Mouse (Mus musculus) forebrain, embryonic 10.5 days (tissue): ENCODE measurements around the gene Wdr82. TPM values are rescaled to one million over a fixed set of nuclear protein-coding genes. Genes with fewer than 3 reads are reported as not detected.

Source experiments
- DNase-seq: peaks from one replicate; pipeline ENCODE4 v3.0.0-alpha.2; 2017; ENCODE audit warnings: low spot score; ENCODE audit errors: extremely low spot score
- H3K27ac ChIP-seq: fragments of 300-500 bp; sonication (generic); 2 replicates; pipeline ENCODE4 v1.5.1; 2016; ENCODE audit warnings: mild to moderate bottlenecking
- H3K27me3 ChIP-seq: fragments of 300-500 bp; sonication (generic); 2 replicates; pipeline ENCODE4 v1.6.1; 2016; ENCODE audit warnings: mild to moderate bottlenecking; ENCODE audit not compliant: poor library complexity, severe bottlenecking
- H3K36me3 ChIP-seq: fragments of 300-500 bp; sonication (generic); replicated peaks from 2 replicates; pipeline ENCODE4 v1.6.1; 2016; ENCODE audit warnings: mild to moderate bottlenecking, moderate library complexity
- H3K4me1 ChIP-seq: fragments of 300-500 bp; sonication (generic); 2 replicates; pipeline ENCODE4 v1.6.1; 2016
- H3K4me3 ChIP-seq: fragments of 300-500 bp; sonication (generic); 2 replicates; pipeline ENCODE4 v1.5.1; 2016; ENCODE audit warnings: mild to moderate bottlenecking, moderate library complexity
- H3K9me3 ChIP-seq: fragments of 300-500 bp; sonication (generic); 2 replicates; pipeline ENCODE4 v1.6.1; 2016; ENCODE audit warnings: mild to moderate bottlenecking, moderate library complexity
- WGBS: fragments of 180-500 bp; shearing (Covaris S2); methylation state at CpG from one replicate; pipeline ENCODE4 v1.1.7; 2016; 5-methylcytosine and 5-hydroxymethylcytosine counted together
- polyA plus RNA-seq: library from polyadenylated mRNA; unstranded; fragments of >200 nt; fragmentation: Nextera tagmentation; extraction: Ambion mirVana; gene quantifications from 2 replicates; pipeline ENCODE4 v1.2.1, GENCODE M21; 2016

Gene Wdr82
- polyA plus RNA-seq, 1 experiment from 2014 or later, result 30.2 TPM

DNA sequence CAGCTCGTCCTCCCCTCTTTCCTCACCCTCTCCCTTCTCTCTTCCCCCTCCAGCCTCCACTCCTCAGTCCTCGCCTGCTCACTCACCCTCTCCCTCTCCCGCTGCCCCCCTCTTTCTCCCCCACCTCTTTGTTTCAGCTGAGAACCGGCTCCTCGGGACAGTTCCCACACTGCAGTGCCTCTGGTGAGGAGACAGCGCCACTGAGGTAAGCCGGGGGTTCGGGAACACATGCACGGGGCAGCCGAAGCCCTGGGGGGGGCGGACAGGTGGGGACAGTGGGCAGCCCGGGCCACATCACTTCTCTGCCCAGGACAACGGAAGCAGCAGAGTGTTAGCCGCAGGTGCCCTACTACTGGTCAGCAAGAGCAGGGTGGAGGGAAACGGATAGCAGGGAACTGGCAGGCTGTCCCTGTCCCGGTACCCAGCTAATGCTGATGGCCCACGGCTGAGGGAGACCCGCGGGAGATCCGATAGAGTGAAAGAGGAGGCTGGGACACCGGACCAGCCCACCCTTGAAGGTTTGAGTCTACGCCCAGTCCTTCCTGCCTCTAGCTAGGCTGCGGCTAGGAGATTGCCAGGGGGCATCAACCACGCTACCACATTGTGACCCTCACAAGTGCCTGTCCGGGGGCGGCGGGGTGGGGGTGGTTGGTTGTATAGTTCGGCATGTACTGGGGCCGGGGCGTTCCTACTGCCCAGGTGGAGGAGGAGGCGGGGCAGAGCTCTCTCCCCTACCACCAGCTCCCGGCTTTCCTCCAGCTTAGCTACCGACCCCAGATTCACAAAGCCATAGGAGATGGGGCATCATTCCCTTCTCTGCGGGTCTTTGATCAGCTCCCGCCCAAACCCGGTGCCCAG is 22.0 kb upstream of the Wdr82 start:
- H3K4me1 ChIP-seq, result peaks cover 63% of the 10 kb centered on the region
- peaks cover 39% of the 10 kb centered on the region for H3K36me3 ChIP-seq
- H3K9me3 ChIP-seq, result no peaks in the 10 kb centered on the region
- peak overlapping the region; percentile 95 for H3K27ac ChIP-seq
- peak overlapping the region; percentile 64 for H3K4me3 ChIP-seq
- H3K27me3 ChIP-seq, result peaks cover 48% of the 10 kb centered on the region
- 1% methylated on average over 36 of the region's 36 CpGs for WGBS
- peak; percentile 72 for DNase-seq

GRCm38 (mm10) chr9:106149399-106149754 is 21.4 kb upstream of the Wdr82 start:
- Histone ChIP-seq H3K27ac (peak overlapping the region; percentile 95), H3K4me1 (peaks cover 57% of the 10 kb centered on the region), H3K4me3 (peak overlapping the region; percentile 64), H3K9me3 (no peaks in the 10 kb centered on the region), H3K36me3 (peaks cover 45% of the 10 kb centered on the region), H3K27me3 (peaks cover 48% of the 10 kb centered on the region)
- no peak for DNase-seq
- 10% methylated on average over 10 of the region's 10 CpGs for WGBS

DNA sequence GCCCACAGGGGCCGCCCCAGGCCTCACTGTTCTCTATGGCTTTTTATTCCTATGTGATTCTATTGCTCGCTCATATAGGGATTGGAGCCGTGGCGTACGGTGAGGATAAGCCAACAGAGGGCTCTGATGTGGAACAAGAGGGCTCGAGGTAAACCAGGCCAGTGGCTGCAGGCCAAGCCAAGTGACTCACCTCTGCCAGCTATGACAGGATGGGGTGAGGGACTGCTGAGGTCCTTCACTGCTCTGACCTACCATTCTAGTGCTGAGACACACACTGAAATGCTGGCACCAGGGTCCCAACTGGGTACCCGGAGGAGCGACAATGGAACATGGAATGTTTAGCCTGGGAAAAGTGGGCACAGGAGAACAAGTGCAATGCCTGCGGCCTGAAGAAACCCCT is 16.6 kb upstream of the Wdr82 start:
- H3K36me3 ChIP-seq, result peaks cover 54% of the 10 kb centered on the region
- H3K27ac ChIP-seq, result no peak overlapping the region
- DNase-seq, result no peak

DNA sequence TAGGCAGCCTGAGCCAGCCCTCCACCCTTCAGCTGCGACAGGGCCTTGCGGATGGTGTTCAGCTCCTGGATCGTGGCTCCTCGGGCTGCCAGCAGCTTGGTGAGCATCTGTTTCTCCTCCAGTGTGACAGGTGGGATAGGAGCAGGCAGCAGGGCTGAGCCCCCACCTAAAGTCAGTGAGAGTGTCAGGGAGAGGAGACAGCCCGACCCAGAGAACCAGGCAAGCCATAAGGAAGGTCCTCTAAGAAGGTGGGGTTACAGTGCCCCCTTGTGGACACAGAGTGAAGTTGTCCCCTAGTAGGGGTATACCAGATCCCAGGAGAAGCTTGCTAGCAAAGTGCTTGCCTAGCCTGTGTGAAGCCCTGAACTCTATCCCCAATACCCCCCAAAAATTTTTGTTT is 14.3 kb upstream of the Wdr82 start:
- Histone ChIP-seq H3K27me3 (no peaks in the 10 kb centered on the region), H3K9me3 (no peaks in the 10 kb centered on the region), H3K4me1 (peaks cover 51% of the 10 kb centered on the region), H3K36me3 (peaks cover 38% of the 10 kb centered on the region), H3K4me3 (no peak overlapping the region), H3K27ac (peak overlapping the region; percentile 72)
- 54% methylated on average over 5 of the region's 5 CpGs for WGBS
- peak; percentile 82 for DNase-seq

More for the DNA sequence above, 16.6 kb upstream of the Wdr82 start:
- Histone ChIP-seq H3K9me3 (no peaks in the 10 kb centered on the region), H3K4me1 (peaks cover 63% of the 10 kb centered on the region), H3K27me3 (peaks cover 15% of the 10 kb centered on the region), H3K4me3 (no peak overlapping the region)
- WGBS, result 90% methylated on average over 9 of the region's 9 CpGs

- H3K9me3 ChIP-seq, result no peaks in the 10 kb centered on the region
- 82% methylated on average over 21 of the region's 21 CpGs for WGBS
- H3K27me3 ChIP-seq, result no peaks in the 10 kb centered on the region
- H3K4me1 ChIP-seq, result peaks cover 47% of the 10 kb centered on the region
- DNase-seq, result no peak
- H3K27ac ChIP-seq, result peak overlapping the region; percentile 72; the same call in 1 of the 2 replicates
- no peak overlapping the region for H3K4me3 ChIP-seq
- peaks cover 32% of the 10 kb centered on the region for H3K36me3 ChIP-seq
These were observed 13.7 kb upstream of the Wdr82 start for GRCm38 (mm10) chr9:106156921-106157622.

GRCm38 (mm10) chr9:106157623-106157925 is 13.2 kb upstream of the Wdr82 start:
- peaks cover 27% of the 10 kb centered on the region for H3K36me3 ChIP-seq
- H3K4me3 ChIP-seq, result no peak overlapping the region
- H3K4me1 ChIP-seq, result peaks cover 44% of the 10 kb centered on the region
- H3K27ac ChIP-seq, result 0 out of 2 replicates have a peak overlapping the region, but pooled peaks have one; percentile 72
- no peaks in the 10 kb centered on the region for H3K27me3 ChIP-seq
- DNase-seq, result no peak
- WGBS, result 87% methylated on average over 10 of the region's 10 CpGs
- no peaks in the 10 kb centered on the region for H3K9me3 ChIP-seq

- Histone ChIP-seq H3K4me3 (no peak within 1 kb of the TSS), H3K4me1 (peaks cover 44% of the 10 kb centered on the region), H3K36me3 (peaks cover 22% of the 10 kb centered on the region), H3K9me3 (no peaks in the 10 kb centered on the region), H3K27ac (peak within 1 kb of the TSS; percentile 72; the same call in 1 of the 2 replicates), H3K27me3 (no peaks in the 10 kb centered on the region)
- 84% methylated on average over 6 of the region's 6 CpGs for WGBS
- DNase-seq, result no peak
These were observed 12.7 kb upstream of the Wdr82 start, which contains the start of gene Glyctk for GRCm38 (mm10) chr9:106158037-106158491. Gene Glyctk (minus strand): TSS chr9:106158138.

GRCm38 (mm10) chr9:106159237-106159636 is 11.5 kb upstream of the Wdr82 start:
- peaks cover 10% of the 10 kb centered on the region for H3K36me3 ChIP-seq
- H3K27ac ChIP-seq, result peak overlapping the region; percentile 97; the same call in 1 of the 2 replicates
- peaks cover 44% of the 10 kb centered on the region for H3K4me1 ChIP-seq
- 85% methylated on average over 9 of the region's 9 CpGs for WGBS
- H3K9me3 ChIP-seq, result no peaks in the 10 kb centered on the region
- DNase-seq, result no peak
- H3K4me3 ChIP-seq, result peak overlapping the region; percentile 72
- no peaks in the 10 kb centered on the region for H3K27me3 ChIP-seq

DNA sequence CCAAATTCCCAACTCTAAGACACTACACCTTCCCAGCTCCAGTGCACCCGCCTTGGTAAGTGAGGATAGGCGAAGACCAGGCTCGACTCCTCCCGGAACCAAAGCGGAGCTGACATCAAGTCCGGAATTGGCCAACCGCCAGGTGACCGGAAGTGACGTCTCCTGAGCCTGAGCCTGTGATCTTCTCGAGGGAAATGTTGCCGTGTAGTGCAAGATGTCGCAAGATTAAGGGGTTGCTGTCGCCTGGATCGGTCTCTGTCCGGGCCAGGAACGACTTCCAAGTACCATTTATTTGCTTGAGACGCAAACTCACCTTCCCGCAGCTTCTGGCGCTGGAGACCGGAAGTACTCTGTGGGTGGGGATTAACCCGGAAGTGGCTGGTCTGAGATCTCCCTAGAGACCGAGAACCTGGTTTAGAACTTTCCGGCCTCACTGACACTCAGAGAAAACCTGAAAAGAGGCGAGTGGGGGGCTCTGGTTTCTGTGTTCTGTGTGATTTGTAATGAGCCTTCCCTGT is 10.9 kb upstream of the Wdr82 start:
- no peaks in the 10 kb centered on the region for H3K9me3 ChIP-seq
- peak overlapping the region; percentile 72 for H3K4me3 ChIP-seq
- H3K36me3 ChIP-seq, result peaks cover 4% of the 10 kb centered on the region
- no peaks in the 10 kb centered on the region for H3K27me3 ChIP-seq
- H3K4me1 ChIP-seq, result peaks cover 39% of the 10 kb centered on the region
- H3K27ac ChIP-seq, result peak overlapping the region; percentile 97
- WGBS, result 3% methylated on average over 24 of the region's 24 CpGs
- DNase-seq, result peak; percentile 93

GRCm38 (mm10) chr9:106160426-106160825 is 10.3 kb upstream of the Wdr82 start:
- Histone ChIP-seq H3K27me3 (no peaks in the 10 kb centered on the region), H3K36me3 (no peaks in the 10 kb centered on the region), H3K27ac (peak overlapping the region; percentile 97), H3K4me3 (peak overlapping the region; percentile 72), H3K4me1 (peaks cover 33% of the 10 kb centered on the region), H3K9me3 (no peaks in the 10 kb centered on the region)
- no peak for DNase-seq
- WGBS, result 52% methylated on average over 5 of the region's 5 CpGs

DNA sequence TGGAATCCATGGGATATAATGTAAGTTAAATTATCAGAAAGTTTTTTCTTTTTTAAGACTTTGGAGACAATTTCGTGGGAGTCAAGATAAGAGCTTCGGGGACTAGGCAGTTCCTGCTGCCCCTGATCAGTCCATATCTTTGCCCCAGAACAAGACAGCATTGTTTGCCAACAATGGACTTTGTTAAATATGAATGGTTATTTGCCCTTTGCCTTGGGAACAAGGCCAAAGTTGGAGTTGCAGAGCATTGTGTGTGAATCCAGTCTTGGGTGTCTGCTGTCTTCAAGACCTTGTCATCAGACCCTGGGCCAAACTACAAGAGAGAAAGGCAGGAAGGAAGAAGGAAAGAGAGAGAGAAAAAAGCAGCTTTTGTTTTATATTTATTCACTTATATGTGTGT is 4.0 kb upstream of the Wdr82 start:
- no peak for DNase-seq
- peaks cover 9% of the 10 kb centered on the region for H3K27me3 ChIP-seq
- whole genome bisulfite sequencing, result 90% methylated on average over 2 of the region's 2 CpGs
- peaks cover 11% of the 10 kb centered on the region for H3K4me1 ChIP-seq
- no peak overlapping the region for H3K27ac ChIP-seq
- no peaks in the 10 kb centered on the region for H3K36me3 ChIP-seq
- no peaks in the 10 kb centered on the region for H3K9me3 ChIP-seq
- no peak overlapping the region for H3K4me3 ChIP-seq

DNA sequence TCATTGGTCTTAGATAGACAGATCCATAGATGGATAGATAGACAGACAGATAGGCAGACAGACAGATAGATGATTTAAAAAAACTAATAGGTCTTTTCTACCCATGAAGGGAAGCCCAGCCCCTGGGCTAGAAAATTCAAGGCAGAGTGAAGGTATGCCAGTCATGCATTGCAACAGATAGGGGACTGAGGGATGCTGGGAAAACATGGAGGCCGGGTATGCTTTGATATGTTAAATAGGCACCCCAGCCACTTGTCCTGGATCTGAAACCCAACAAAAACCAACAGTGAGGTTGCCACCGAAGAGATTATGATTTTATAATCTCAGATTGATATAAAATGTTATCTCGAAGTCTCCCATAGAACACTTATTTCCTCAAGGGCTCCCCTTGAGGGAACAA is 3.5 kb upstream of the Wdr82 start:
- no peak for DNase-seq
- H3K27ac ChIP-seq, result no peak overlapping the region
- no peaks in the 10 kb centered on the region for H3K9me3 ChIP-seq
- no peaks in the 10 kb centered on the region for H3K36me3 ChIP-seq
- no peak overlapping the region for H3K4me3 ChIP-seq
- peaks cover 9% of the 10 kb centered on the region for H3K27me3 ChIP-seq
- 79% methylated on average over 3 of the region's 3 CpGs for WGBS
- H3K4me1 ChIP-seq, result peaks cover 13% of the 10 kb centered on the region

DNA sequence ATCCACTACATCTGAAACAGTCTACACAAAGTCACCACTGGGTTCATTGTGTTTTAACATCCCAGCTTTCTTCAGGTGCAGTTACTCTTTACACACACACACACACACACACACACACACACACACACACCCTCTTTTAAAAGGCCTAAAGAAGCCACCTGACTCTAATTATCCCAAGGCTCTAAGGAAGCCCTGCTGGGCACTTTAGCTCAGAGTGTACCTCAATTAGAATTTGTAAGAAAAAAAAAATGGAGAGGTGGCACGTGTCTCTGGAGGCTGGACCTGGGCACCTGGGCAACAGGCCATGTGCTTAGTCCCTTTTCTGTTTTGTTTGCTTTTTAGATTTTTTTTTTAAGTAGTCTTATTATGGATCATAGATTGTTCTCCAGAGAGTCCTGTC is 3.0 kb upstream of the Wdr82 start:
- 30% methylated on average over 1 of the region's 1 CpGs for WGBS
- Histone ChIP-seq H3K36me3 (no peaks in the 10 kb centered on the region; the same call in 1 of the 2 replicates), H3K4me1 (peaks cover 17% of the 10 kb centered on the region), H3K27ac (no peak overlapping the region), H3K27me3 (peaks cover 9% of the 10 kb centered on the region), H3K4me3 (no peak overlapping the region), H3K9me3 (no peaks in the 10 kb centered on the region)
- no peak for DNase-seq
